Mouse (Mus musculus): ENCODE measurements around the gene Gabpb1. TPM values are rescaled to one million over a fixed set of nuclear protein-coding genes. Genes with fewer than 3 reads are reported as not detected.

Gene Gabpb1
- polyA plus RNA-seq (2012; fragmentation: generic; extraction: Trizol), result 1 to 10 TPM; 2.1 to 9.2 TPM

GRCm38 (mm10) chr2:126676122-126676515 is at the start of gene Gabpb1:
TSS of gene Gabpb1 (minus strand) at chr2:126676337.

GRCm38 (mm10) chr2:126706759-126707437 is 30.8 kb upstream of the Gabpb1 start, which contains the start of gene Usp8:
TSS of gene Usp8 (plus strand) at chr2:126707328.

GRCm38 (mm10) chr2:126619249-126619704 is 56.9 kb downstream of the Gabpb1 start, which contains the start of gene Hdc:
TSS of gene Hdc (minus strand) at chr2:126619299.

Other genes with a start within 250 kb of the Gabpb1 start
- gene Atp8b4, start 175.7 kb downstream of the Gabpb1 start, polyA plus RNA-seq (2012; fragmentation: generic; extraction: Trizol), result under 1 TPM; under 0.01 to 0.01 TPM
- gene Slc27a2, start 123.9 kb downstream of the Gabpb1 start, polyA plus RNA-seq (2012; fragmentation: generic; extraction: Trizol), result not detected
- under 1 TPM; 0.06 to 0.45 TPM for gene Hdc, start 57.0 kb downstream of the Gabpb1 start, polyA plus RNA-seq (2012; fragmentation: generic; extraction: Trizol)
- gene Usp8, start 31.0 kb upstream of the Gabpb1 start, polyA plus RNA-seq (2012; fragmentation: generic; extraction: Trizol), result 10 to 100 TPM in 1 of 2 experiments, under 1 TPM in 1; 0.87 to 12.4 TPM
- 1 to 10 TPM in 1 of 2 experiments, under 1 TPM in 1; 0.78 to 2.5 TPM for gene Usp50, start 107.1 kb upstream of the Gabpb1 start, polyA plus RNA-seq (2012; fragmentation: generic; extraction: Trizol)
- 1 to 10 TPM in 1 of 2 experiments, under 1 TPM in 1; 0.50 to 3.9 TPM for gene Trpm7, start 199.9 kb upstream of the Gabpb1 start, polyA plus RNA-seq (2012; fragmentation: generic; extraction: Trizol)